Mouse (Mus musculus) frontal cortex, postnatal 10 days (tissue): ENCODE measurements around the gene Natd1.

Experiments used
- DNase-seq, 2 experiments: peaks; one replicate each; pipeline ENCODE4 v3.0.0; 2022; ENCODE audit warnings: low spot score in 2 of 2, mixed read lengths in 1 of 2

Gene Natd1

GRCm38 (mm10) chr11:60914491-60914890 is at the start of gene Natd1:
TSS of gene Natd1 (minus strand) at chr11:60914750.
- no peak for DNase-seq

- no peak for DNase-seq
These were observed 48.2 kb upstream of the Natd1 start for GRCm38 (mm10) chr11:60962709-60963108.

GRCm38 (mm10) chr11:60961176-60961575 is 46.6 kb upstream of the Natd1 start:
- no peak for DNase-seq

- DNase-seq: no peak
These were observed 44.4 kb upstream of the Natd1 start for GRCm38 (mm10) chr11:60958948-60959347.

- no peak for DNase-seq
These were observed 41.3 kb upstream of the Natd1 start for GRCm38 (mm10) chr11:60955621-60956383.

GRCm38 (mm10) chr11:60954255-60955104 is 39.9 kb upstream of the Natd1 start:
- DNase-seq: no peak

- peak; percentile 74 to 85 for DNase-seq
These were observed 39.3 kb upstream of the Natd1 start for GRCm38 (mm10) chr11:60953803-60954202.

GRCm38 (mm10) chr11:60952986-60953385 is 38.4 kb upstream of the Natd1 start:
- no peak for DNase-seq

- DNase-seq: no peak
These were observed 37.8 kb upstream of the Natd1 start for GRCm38 (mm10) chr11:60952362-60952761.

- no peak for DNase-seq
These were observed 37.3 kb upstream of the Natd1 start for GRCm38 (mm10) chr11:60951896-60952295.

- DNase-seq: no peak
These were observed 30.5 kb upstream of the Natd1 start for GRCm38 (mm10) chr11:60945003-60945402.

- no peak for DNase-seq
These were observed 27.9 kb upstream of the Natd1 start for GRCm38 (mm10) chr11:60942263-60943015.

- DNase-seq: no peak
These were observed 26.8 kb upstream of the Natd1 start for GRCm38 (mm10) chr11:60941370-60941769.

GRCm38 (mm10) chr11:60940501-60940900 is 26.0 kb upstream of the Natd1 start:
- DNase-seq: no peak

- DNase-seq: no peak
These were observed 24.9 kb upstream of the Natd1 start for GRCm38 (mm10) chr11:60939487-60939886.

- DNase-seq: no peak
These were observed 23.1 kb upstream of the Natd1 start for GRCm38 (mm10) chr11:60937611-60938010.

GRCm38 (mm10) chr11:60935975-60936373 is 21.4 kb upstream of the Natd1 start:
- no peak for DNase-seq

- peak in 1 of 2 experiments; percentile 25 for DNase-seq
These were observed 20.9 kb upstream of the Natd1 start for GRCm38 (mm10) chr11:60935326-60935974.

GRCm38 (mm10) chr11:60934795-60935194 is 20.2 kb upstream of the Natd1 start:
- no peak for DNase-seq

GRCm38 (mm10) chr11:60933178-60933930 is 18.8 kb upstream of the Natd1 start:
- DNase-seq: no peak

GRCm38 (mm10) chr11:60932503-60933020 is 18.0 kb upstream of the Natd1 start:
- DNase-seq: no peak
